Mouse (Mus musculus): ENCODE results near the gene Trappc5.

The Trappc5 gene

GRCm38 (mm10) chr8:3678831-3679230, 2.7 kb downstream of the Trappc5 start:
- DNase-seq: no peak

- no peak for DNase-seq
Observed at GRCm38 (mm10) chr8:3679236-3679635, 3.1 kb downstream of the Trappc5 start.

GRCm38 (mm10) chr8:3679656-3680055, 3.6 kb downstream of the Trappc5 start:
- DNase-seq: no peak

- DNase-seq: no peak
Observed at GRCm38 (mm10) chr8:3682435-3682834, 6.3 kb downstream of the Trappc5 start.

GRCm38 (mm10) chr8:3683408-3684176, 7.5 kb downstream of the Trappc5 start:
- DNase-seq: no peak

GRCm38 (mm10) chr8:3684530-3684929, 8.4 kb downstream of the Trappc5 start:
- no peak for DNase-seq

- DNase-seq: no peak
Observed at GRCm38 (mm10) chr8:3685422-3685821, 9.3 kb downstream of the Trappc5 start.

GRCm38 (mm10) chr8:3687537-3687936, 11.4 kb downstream of the Trappc5 start:
- DNase-seq: no peak

- no peak for DNase-seq
Observed at GRCm38 (mm10) chr8:3690774-3691173, 14.7 kb downstream of the Trappc5 start.

GRCm38 (mm10) chr8:3694121-3694520, 18.0 kb downstream of the Trappc5 start, which contains the start of gene Fcer2a:
TSS of gene Fcer2a (minus strand) at chr8:3694175.
- peak in 1 of 2 experiments; percentile 16 for DNase-seq

- peak in 1 of 2 experiments; percentile 11 for DNase-seq
Observed at GRCm38 (mm10) chr8:3701491-3701890, 25.4 kb downstream of the Trappc5 start.

GRCm38 (mm10) chr8:3705711-3706110, 29.6 kb downstream of the Trappc5 start:
- DNase-seq: peak in 1 of 2 experiments; percentile 46

- DNase-seq: no peak
Observed at GRCm38 (mm10) chr8:3707611-3708010, 31.5 kb downstream of the Trappc5 start.

- DNase-seq: no peak
Observed at GRCm38 (mm10) chr8:3710312-3710711, 34.2 kb downstream of the Trappc5 start.

- DNase-seq: no peak
Observed at GRCm38 (mm10) chr8:3711646-3712045, 35.5 kb downstream of the Trappc5 start.

GRCm38 (mm10) chr8:3717321-3717954, 41.3 kb downstream of the Trappc5 start:
- no peak for DNase-seq

- DNase-seq: peak; percentile 70 to 86
Observed at GRCm38 (mm10) chr8:3718559-3718958, 42.5 kb downstream of the Trappc5 start.

- no peak for DNase-seq
Observed at GRCm38 (mm10) chr8:3720551-3720950, 44.5 kb downstream of the Trappc5 start, which contains the start of gene Clec4g. TSS of gene Clec4g (minus strand) at chr8:3720651.

GRCm38 (mm10) chr8:3721041-3721440, 44.9 kb downstream of the Trappc5 start:
- no peak for DNase-seq

Measured in spleen, adult 18-20 months (tissue).